Mouse (Mus musculus): ENCODE data around the gene B4galt4.

GRCm38 (mm10) chr16:38697611-38698010 lies 44.5 kb upstream of the B4galt4 start:
- TF ChIP-seq CTCF (IDR thresholded peaks at IDR 0.05; ENCODE audit: borderline replicate concordance, insufficient read depth, low read depth, low read length) (no peak), POLR2A (IDR thresholded peaks at IDR 0.05; ENCODE audit: borderline replicate concordance, insufficient read depth, low read length) (no peak)

Data from cerebellum, adult 2 months (tissue).